Mouse (Mus musculus): Measurements from ENCODE around the gene Gnb2. TPM values are rescaled to one million over a fixed set of nuclear protein-coding genes. Genes with fewer than 3 reads are reported as not detected.

Gnb2 gene
- polyA plus RNA-seq (2012; rRNA removed) = 770 and 1,100 TPM in 2 replicates
- polyA plus RNA-seq (2014; fragmentation: Nextera tagmentation; extraction: Ambion mirVana) = 460 and 474 TPM in 2 replicates

GRCm38 (mm10) chr5:137533117-137533827, at the start of gene Gnb2, which contains the start of gene Epo:
Gnb2 (minus strand) TSS chr5:137533510.
Epo (minus strand) TSS chr5:137533242.
- no peaks in the 10 kb centered on the region for H3K9me3 ChIP-seq (ENCODE audit: control insufficient read depth, low read length)
- DNase-seq (ENCODE audit: low spot score) = peak; percentile 98
- H3K4me2 ChIP-seq (replicated peaks; ENCODE audit: low read depth, low read length, severe bottlenecking) = peak within 1 kb of the TSS; percentile 93
- peaks cover 20% of the 10 kb centered on the region for H3K36me3 ChIP-seq (ENCODE audit: control insufficient read depth, insufficient read depth, low read length)
- WGBS = under 1% methylated on average over 33 of the region's 40 CpGs
- TF ChIP-seq POLR2A (IDR thresholded peaks at IDR 0.05; ENCODE audit: borderline replicate concordance, extremely low read depth, insufficient read depth, insufficient read length) = 0 out of 2 replicates have a peak, but pooled peaks have one; percentile 40
- H3K27me3 ChIP-seq (ENCODE audit: control insufficient read depth, insufficient read depth, low read length) = no peaks in the 10 kb centered on the region
- peak; percentile 82 for ATAC-seq (ENCODE audit: low FRiP score, low read depth)
- H3K4me1 ChIP-seq (ENCODE audit: control insufficient read depth, insufficient read depth, low read length) = peaks cover 7% of the 10 kb centered on the region; the same call in 1 of the 2 replicates
- peak within 1 kb of the TSS; percentile 83 for H3K4me3 ChIP-seq (replicated peaks; ENCODE audit: low read length)
- peak within 1 kb of the TSS; percentile 89 for H3K27ac ChIP-seq (replicated peaks; ENCODE audit: low read depth, low read length)
- peak within 1 kb of the TSS; percentile 84 for H3K9ac ChIP-seq (ENCODE audit: low read depth, low read length, severe bottlenecking)

- WGBS = 39% methylated on average over 8 of the region's 8 CpGs
- Histone ChIP-seq H3K4me2 (replicated peaks; ENCODE audit: low read depth, low read length, severe bottlenecking) (no peak overlapping the region; the same call in 1 of the 2 replicates), H3K4me3 (replicated peaks; ENCODE audit: low read length) (0 out of 2 replicates have a peak overlapping the region, but pooled peaks have one; percentile 35), H3K9ac (ENCODE audit: low read depth, low read length, severe bottlenecking) (no peak overlapping the region), H3K9me3 (ENCODE audit: control insufficient read depth, low read length) (no peaks in the 10 kb centered on the region), H3K27ac (replicated peaks; ENCODE audit: low read depth, low read length) (no peak overlapping the region), H3K4me1 (ENCODE audit: control insufficient read depth, insufficient read depth, low read length) (no peaks in the 10 kb centered on the region), H3K36me3 (ENCODE audit: control insufficient read depth, insufficient read depth, low read length) (no peaks in the 10 kb centered on the region), H3K27me3 (ENCODE audit: control insufficient read depth, insufficient read depth, low read length) (peaks cover 19% of the 10 kb centered on the region)
- TF ChIP-seq POLR2A (IDR thresholded peaks at IDR 0.05; ENCODE audit: borderline replicate concordance, extremely low read depth, insufficient read depth, insufficient read length) = no peak
- DNase-seq (ENCODE audit: low spot score) (no peak), ATAC-seq (ENCODE audit: low FRiP score, low read depth) (no peak)
Measured at GRCm38 (mm10) chr5:137582702-137583101, 49.4 kb upstream of the Gnb2 start.

- peaks cover 19% of the 10 kb centered on the region for H3K27me3 ChIP-seq (ENCODE audit: control insufficient read depth, insufficient read depth, low read length)
- WGBS = 71% methylated on average over 6 of the region's 6 CpGs
- DNase-seq (ENCODE audit: low spot score) = no peak
Measured at GRCm38 (mm10) chr5:137580246-137580645, 46.9 kb upstream of the Gnb2 start.

GRCm38 (mm10) chr5:137574470-137574901, 41.2 kb upstream of the Gnb2 start:
- H3K9me3 ChIP-seq (ENCODE audit: control insufficient read depth, low read length) = peaks cover 3% of the 10 kb centered on the region; the same call in 1 of the 2 replicates
- peaks cover 12% of the 10 kb centered on the region; the same call in 1 of the 2 replicates for H3K27me3 ChIP-seq (ENCODE audit: control insufficient read depth, insufficient read depth, low read length)
- H3K4me1 ChIP-seq (ENCODE audit: control insufficient read depth, insufficient read depth, low read length) = no peaks in the 10 kb centered on the region
- peak overlapping the region; percentile 28; the same call in 1 of the 2 replicates for H3K9ac ChIP-seq (ENCODE audit: low read depth, low read length, severe bottlenecking)
- WGBS = 7% methylated on average over 27 of the region's 27 CpGs
- DNase-seq (ENCODE audit: low spot score) (no peak), ATAC-seq (ENCODE audit: low FRiP score, low read depth) (no peak)
- H3K36me3 ChIP-seq (ENCODE audit: control insufficient read depth, insufficient read depth, low read length) = no peaks in the 10 kb centered on the region
- H3K4me2 ChIP-seq (replicated peaks; ENCODE audit: low read depth, low read length, severe bottlenecking) = peak overlapping the region; percentile 37
- H3K4me3 ChIP-seq (replicated peaks; ENCODE audit: low read length) = peak overlapping the region; percentile 10; the same call in 1 of the 2 replicates
- TF ChIP-seq POLR2A (IDR thresholded peaks at IDR 0.05; ENCODE audit: borderline replicate concordance, extremely low read depth, insufficient read depth, insufficient read length) = no peak
- H3K27ac ChIP-seq (replicated peaks; ENCODE audit: low read depth, low read length) = no peak overlapping the region

More at GRCm38 (mm10) chr5:137580246-137580645, 46.9 kb upstream of the Gnb2 start:
- Histone ChIP-seq H3K36me3 (ENCODE audit: control insufficient read depth, insufficient read depth, low read length) (no peaks in the 10 kb centered on the region), H3K9me3 (ENCODE audit: control insufficient read depth, low read length) (no peaks in the 10 kb centered on the region), H3K4me3 (replicated peaks; ENCODE audit: low read length) (no peak overlapping the region), H3K27ac (replicated peaks; ENCODE audit: low read depth, low read length) (no peak overlapping the region), H3K4me1 (ENCODE audit: control insufficient read depth, insufficient read depth, low read length) (no peaks in the 10 kb centered on the region), H3K9ac (ENCODE audit: low read depth, low read length, severe bottlenecking) (no peak overlapping the region), H3K4me2 (replicated peaks; ENCODE audit: low read depth, low read length, severe bottlenecking) (no peak overlapping the region)
- no peak for ATAC-seq (ENCODE audit: low FRiP score, low read depth)
- TF ChIP-seq POLR2A (IDR thresholded peaks at IDR 0.05; ENCODE audit: borderline replicate concordance, extremely low read depth, insufficient read depth, insufficient read length) = no peak

GRCm38 (mm10) chr5:137570691-137571586, 37.6 kb upstream of the Gnb2 start:
- no peak for TF ChIP-seq POLR2A (IDR thresholded peaks at IDR 0.05; ENCODE audit: borderline replicate concordance, extremely low read depth, insufficient read depth, insufficient read length)
- WGBS = 77% methylated on average over 16 of the region's 17 CpGs
- no peak for ATAC-seq (ENCODE audit: low FRiP score, low read depth)

More at GRCm38 (mm10) chr5:137570691-137571586, 37.6 kb upstream of the Gnb2 start:
- Histone ChIP-seq H3K9me3 (ENCODE audit: control insufficient read depth, low read length) (peaks cover 3% of the 10 kb centered on the region; the same call in 1 of the 2 replicates), H3K27ac (replicated peaks; ENCODE audit: low read depth, low read length) (no peak overlapping the region), H3K9ac (ENCODE audit: low read depth, low read length, severe bottlenecking) (no peak overlapping the region), H3K27me3 (ENCODE audit: control insufficient read depth, insufficient read depth, low read length) (peaks cover 12% of the 10 kb centered on the region; the same call in 1 of the 2 replicates), H3K4me3 (replicated peaks; ENCODE audit: low read length) (no peak overlapping the region), H3K36me3 (ENCODE audit: control insufficient read depth, insufficient read depth, low read length) (no peaks in the 10 kb centered on the region), H3K4me1 (ENCODE audit: control insufficient read depth, insufficient read depth, low read length) (no peaks in the 10 kb centered on the region), H3K4me2 (replicated peaks; ENCODE audit: low read depth, low read length, severe bottlenecking) (no peak overlapping the region)
- no peak for DNase-seq (ENCODE audit: low spot score)

Measured in limb, embryonic 14.5 days (tissue).